Comparison of ENCODE assay signal across 23 mouse cellular contexts in the genomic region with DNA sequence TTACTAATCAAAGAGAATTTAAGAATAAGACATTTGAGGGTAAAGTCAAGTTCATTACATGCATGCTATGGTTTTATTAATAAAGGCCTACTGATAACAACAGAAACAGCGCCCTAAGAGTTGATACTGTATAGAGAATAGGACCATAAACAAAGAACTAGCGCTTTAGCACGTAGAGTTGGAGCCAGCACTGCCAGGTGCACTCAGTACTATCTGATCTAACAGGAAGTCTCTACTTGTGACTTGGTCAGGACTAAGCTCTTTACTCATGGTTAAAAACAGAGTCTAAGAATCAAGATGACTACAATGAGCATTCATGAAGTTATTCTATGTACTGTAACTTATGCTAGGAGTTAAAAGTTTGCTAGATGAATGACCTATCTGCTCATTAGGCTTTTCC. TPM values are rescaled to one million over a fixed set of nuclear protein-coding genes. Genes with fewer than 3 reads are reported as not detected.
DNase-seq lines count a peak whose midpoint lies in the region; ATAC-seq and TF ChIP-seq lines count a peak whose summit lies in the region.
"Had no signal": no experiment of that assay in that cellular context is flagged by ENCODE, and none has a peak within 500 bp of the region (broad histone marks: within the 10 kb centered on the region; RNA-seq: fewer than 3 reads in every experiment).

No protein-coding gene starts in this region.

- no peak for TF ChIP-seq EP300 in heart, adult 2 months (IDR thresholded peaks at IDR 0.05; ENCODE audit: insufficient read depth, low read depth, low read length)

- no peak overlapping the region for H3K27ac ChIP-seq in heart, adult 2 months
- no peak overlapping the region for H3K27ac ChIP-seq in kidney, embryonic 16.5 days (ENCODE audit: low read length)
- H3K27ac ChIP-seq: embryonic facial prominence, embryonic 15.5 days; gastrocnemius, adult 2 months; hindbrain, embryonic 14.5 days; left cerebral cortex, adult 2 months; liver, embryonic 14.5 days; lung, embryonic 15.5 days; macrophage had no signal

- ATAC-seq in kidney, embryonic 16.5 days (ENCODE audit: low FRiP score, low TSS enrichment): no peak
- ATAC-seq: forebrain, embryonic 14.5 days; Patski had no signal

- peaks cover 3% of the 10 kb centered on the region; the same call in 1 of the 2 replicates for H3K4me1 ChIP-seq in heart, adult 2 months (ENCODE audit: control insufficient read depth, insufficient read depth, low read length)
- H3K4me1 ChIP-seq in kidney, embryonic 16.5 days (ENCODE audit: insufficient read depth, low read length): peaks cover 8% of the 10 kb centered on the region

- WGBS in heart, adult 2 months: 62% methylated on average over 3 of the region's 3 CpGs
- 73% methylated on average over 3 of the region's 3 CpGs for WGBS in kidney, embryonic 16.5 days

- TF ChIP-seq POLR2A in heart, adult 2 months (IDR thresholded peaks at IDR 0.05; ENCODE audit: insufficient read depth, low read depth, low read length): no peak

- H3K4me2 ChIP-seq in kidney, embryonic 16.5 days (replicated peaks; ENCODE audit: low read depth, low read length): no peak overlapping the region
- H3K4me2 ChIP-seq: embryonic facial prominence, embryonic 15.5 days; heart, embryonic 11.5 days; hindbrain, embryonic 14.5 days; lung, embryonic 15.5 days; midbrain, embryonic 11.5 days had no signal

- peaks cover 4% of the 10 kb centered on the region for H3K79me2 ChIP-seq in heart, adult 2 months (replicated peaks; ENCODE audit: control insufficient read depth, insufficient read depth, low read length)

- no peak for TF ChIP-seq CTCF in heart, adult 2 months (IDR thresholded peaks at IDR 0.05)

- peak; percentile 48 for DNase-seq in heart, adult 11 months
- DNase-seq in heart, adult 2 months: no peak
- DNase-seq in T-cell, adult 2 months (ENCODE audit: low spot score): peak; percentile 13
- DNase-seq in naive thymus-derived CD4-positive, alpha-beta T cell, adult 2 months (ENCODE audit: low read depth): peak; percentile 47
- DNase-seq in thymus, postnatal 25 days: peak; percentile 35
- no peak for DNase-seq in adrenal gland, adult (ENCODE audit: inconsistent age in 2 of 2, low spot score in 1 of 2)
- no peak for DNase-seq in lung, postnatal 10 days
- DNase-seq: adrenal gland, postnatal 10 days; cerebellum, adult 2 months; gastrocnemius, adult 2 months; kidney, postnatal 4 days had no signal

- H3K9ac ChIP-seq in heart, adult 2 months (ENCODE audit: low read depth, low read length): no peak overlapping the region
- H3K9ac ChIP-seq in kidney, embryonic 16.5 days (replicated peaks; ENCODE audit: low read length): no peak overlapping the region
- H3K9ac ChIP-seq: embryonic facial prominence, embryonic 15.5 days; hindbrain, embryonic 14.5 days; liver, embryonic 14.5 days; lung, embryonic 15.5 days had no signal

- H3K36me3 ChIP-seq in heart, adult 2 months (ENCODE audit: control insufficient read depth, insufficient read depth, low read length): peaks cover 2% of the 10 kb centered on the region
- H3K36me3 ChIP-seq in kidney, embryonic 16.5 days (ENCODE audit: insufficient read depth, low read length): no peaks in the 10 kb centered on the region
- H3K36me3 ChIP-seq: lung, embryonic 15.5 days had no signal

- no peaks in the 10 kb centered on the region for H3K9me3 ChIP-seq in kidney, embryonic 16.5 days (ENCODE audit: low read length)
- H3K9me3 ChIP-seq: embryonic facial prominence, embryonic 15.5 days; lung, embryonic 15.5 days had no signal

- H3K4me3 ChIP-seq in heart, adult 2 months: no peak overlapping the region
- no peak overlapping the region for H3K4me3 ChIP-seq in kidney, embryonic 16.5 days (ENCODE audit: low read length)
- H3K4me3 ChIP-seq: embryonic facial prominence, embryonic 15.5 days; gastrocnemius, adult 2 months; left cerebral cortex, adult 2 months; lung, embryonic 15.5 days had no signal

- H3K27me3 ChIP-seq in heart, adult 2 months (ENCODE audit: control insufficient read depth, insufficient read depth, low read length): no peaks in the 10 kb centered on the region
- H3K27me3 ChIP-seq in kidney, embryonic 16.5 days (ENCODE audit: insufficient read depth, low read length): no peaks in the 10 kb centered on the region
- H3K27me3 ChIP-seq: embryonic facial prominence, embryonic 15.5 days; lung, embryonic 15.5 days; Patski had no signal

- intact Hi-C loops in heart, adult 2 months (cut with DNase I): no loop called here

RNA-seq across cellular contexts. Expression of a gene that starts 5.5 kb away (rescaled TPM):
- 100 to 1,000 TPM in 1 of 2 experiments, 10 to 100 TPM in 1; 98.4 to 102 TPM for total RNA-seq in heart, adult 2 months (2021)
- 18.1 and 43.8 TPM in 2 replicates for polyA plus RNA-seq in heart, adult 2 months (2012; rRNA removed)
- 34.1 and 34.2 TPM in 2 replicates for polyA plus RNA-seq in kidney, embryonic 16.5 days (2015; fragmentation: Nextera tagmentation; extraction: Ambion mirVana)

RNA-seq across cellular contexts. Expression of a gene that starts 5.6 kb away (rescaled TPM):
- total RNA-seq in heart, adult 2 months (2021): 10 to 100 TPM; 54.2 to 58.0 TPM
- polyA plus RNA-seq in heart, adult 2 months (2012; rRNA removed): 39.4 and 61.3 TPM in 2 replicates
- 258 and 286 TPM in 2 replicates for polyA plus RNA-seq in kidney, embryonic 16.5 days (2015; fragmentation: Nextera tagmentation; extraction: Ambion mirVana)

RNA-seq across cellular contexts. Expression of a gene that starts 38.5 kb away (rescaled TPM):
- 1 to 10 TPM; 3.5 to 6.1 TPM for total RNA-seq in heart, adult 2 months (2021)
- 4.8 and 5.2 TPM in 2 replicates for polyA plus RNA-seq in heart, adult 2 months (2012; rRNA removed)
- polyA plus RNA-seq in kidney, embryonic 16.5 days (2015; fragmentation: Nextera tagmentation; extraction: Ambion mirVana): 43.7 and 45.7 TPM in 2 replicates
- total RNA-seq: neutrophil, adult 5-6 weeks had no signal
- polyA plus RNA-seq: macrophage had no signal

Comparison
In these comparisons a context has a peak if more than half of its experiments do, and no peak if none do; other contexts are left out.
1. DNase-seq: peak in heart, adult 11 months (single experiment), T-cell, adult 2 months (single experiment), naive thymus-derived CD4-positive, alpha-beta T cell, adult 2 months (single experiment) and thymus, postnatal 25 days (single experiment); none in heart, adult 2 months (0 of 2), adrenal gland, adult (0 of 2) and lung, postnatal 10 days (single experiment).